Mouse (Mus musculus) cerebellum, adult 8-10 months (tissue): ENCODE results near the gene Clgn.
A peak's percentile ranks its signal among the peaks of the same experiment; 100 is the strongest.
"Not testable (repeated sequence)": the region's sequence is repeated elsewhere in the genome, so short reads cannot be mapped to it uniquely, and the experiment has no call there.

ENCODE experiments used
- DNase-seq: peaks from one replicate; pipeline ENCODE4 v3.0.0; 2022

Clgn gene

DNA sequence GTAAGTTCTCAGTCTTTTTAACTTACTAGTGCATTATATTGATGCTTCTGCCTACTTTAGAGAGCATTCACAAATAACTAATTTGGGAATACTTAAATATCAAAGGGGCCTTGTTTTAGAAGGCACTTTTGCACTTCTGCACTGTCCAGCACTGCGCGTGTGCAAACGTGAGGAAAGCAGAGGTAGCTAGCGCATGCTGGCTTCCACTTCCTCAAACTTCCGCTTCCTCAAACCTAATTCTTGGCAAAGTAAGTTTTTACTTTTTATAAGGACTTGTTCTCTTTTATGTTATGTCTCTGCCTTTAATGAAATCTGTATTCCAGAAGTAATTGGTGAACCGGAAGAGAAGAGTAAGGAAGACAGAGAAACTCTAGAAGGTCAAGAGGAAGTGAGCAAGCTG is 35.5 kb downstream of the Clgn start:
- no peak for DNase-seq

DNA sequence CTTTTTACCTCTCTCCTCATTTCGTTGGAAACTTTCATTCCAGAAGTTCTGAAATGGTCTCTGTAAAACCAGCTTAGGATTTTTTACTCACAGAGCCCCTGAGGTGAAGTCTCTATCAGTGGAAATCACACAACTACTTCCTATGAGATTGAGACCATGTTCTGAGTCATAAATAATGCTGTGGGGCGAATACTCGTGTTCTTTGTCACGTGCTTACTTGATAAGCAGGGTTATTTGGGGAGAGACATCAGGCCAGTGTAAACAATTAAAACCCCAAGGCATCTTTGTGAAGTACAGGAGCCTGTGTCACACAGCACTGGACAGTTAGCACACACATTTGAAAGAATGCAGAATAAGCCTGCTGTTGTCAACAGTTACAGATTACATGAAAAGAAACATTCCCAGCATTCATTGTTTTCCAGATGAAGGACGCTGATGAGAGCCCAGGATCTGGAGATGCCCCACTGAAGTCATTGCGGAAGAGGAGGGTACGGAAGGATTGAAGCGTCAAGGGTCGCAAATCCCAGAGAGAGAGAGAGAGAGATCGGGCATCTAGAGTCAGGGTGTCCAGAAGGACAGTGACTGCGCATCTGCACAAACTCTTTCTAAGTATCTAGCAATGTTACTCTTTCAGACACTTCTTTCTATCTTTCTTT is 36.6 kb downstream of the Clgn start:
- DNase-seq = no peak

DNA sequence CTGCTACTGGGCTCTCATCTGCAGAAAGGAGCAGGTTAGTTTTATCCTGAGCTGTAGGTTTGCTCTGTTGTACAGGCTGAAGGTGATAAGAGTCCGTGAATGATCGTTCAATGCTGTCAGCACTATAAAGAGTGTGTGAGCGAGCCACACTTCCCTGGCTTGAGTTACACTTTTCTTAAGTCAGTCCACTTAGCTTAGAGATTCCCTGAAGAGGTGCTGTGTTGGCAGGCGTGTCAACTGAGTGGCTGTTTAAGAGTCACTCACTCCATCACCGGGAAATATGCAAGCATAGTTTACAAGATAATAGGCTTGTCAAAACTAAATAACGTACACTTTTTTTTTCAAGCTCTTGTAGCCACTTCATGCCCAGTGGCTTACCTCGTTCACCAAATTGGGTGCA is 37.3 kb downstream of the Clgn start:
- no peak for DNase-seq

DNA sequence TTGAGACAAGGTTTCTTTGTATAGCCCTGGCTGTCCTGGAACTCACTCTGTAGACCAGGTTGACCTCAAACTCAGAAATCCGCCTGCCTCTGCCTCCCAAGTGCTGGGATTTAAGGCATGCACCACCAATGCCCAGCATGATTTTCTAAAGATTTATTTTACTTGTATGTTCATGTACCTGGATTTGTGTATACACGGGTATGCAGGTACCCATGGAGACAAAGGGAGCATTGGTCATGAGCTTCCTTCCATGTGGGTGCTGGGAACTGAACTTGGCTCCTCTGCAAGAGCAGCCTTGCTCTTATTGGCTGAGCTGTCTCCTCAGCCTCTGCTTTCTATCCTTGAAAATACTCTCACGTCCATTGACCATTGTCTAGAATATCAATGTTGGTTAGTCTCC is 39.0 kb downstream of the Clgn start:
- DNase-seq = not testable (repeated sequence)

DNA sequence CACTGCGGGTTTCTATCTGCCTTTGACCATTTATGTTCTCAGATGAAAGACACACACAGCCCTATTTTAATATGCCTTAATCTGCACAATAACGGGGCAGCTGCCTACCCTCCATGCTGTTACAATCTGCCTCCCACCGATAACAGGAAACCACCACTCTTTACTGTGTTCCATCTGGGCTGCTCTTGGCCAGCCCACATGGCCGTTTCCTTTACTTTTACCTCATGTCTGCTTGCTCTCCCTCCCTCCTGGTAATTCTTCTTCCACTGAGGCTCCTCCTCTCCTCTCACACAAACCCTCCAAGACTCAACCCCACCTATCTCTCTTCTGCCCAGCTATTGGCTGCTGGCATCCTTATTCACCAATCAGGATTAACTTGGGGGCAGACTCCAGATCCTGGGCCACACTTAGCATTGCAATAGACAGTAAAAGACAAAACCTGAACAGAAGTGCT is 39.4 kb downstream of the Clgn start:
- no peak for DNase-seq

DNA sequence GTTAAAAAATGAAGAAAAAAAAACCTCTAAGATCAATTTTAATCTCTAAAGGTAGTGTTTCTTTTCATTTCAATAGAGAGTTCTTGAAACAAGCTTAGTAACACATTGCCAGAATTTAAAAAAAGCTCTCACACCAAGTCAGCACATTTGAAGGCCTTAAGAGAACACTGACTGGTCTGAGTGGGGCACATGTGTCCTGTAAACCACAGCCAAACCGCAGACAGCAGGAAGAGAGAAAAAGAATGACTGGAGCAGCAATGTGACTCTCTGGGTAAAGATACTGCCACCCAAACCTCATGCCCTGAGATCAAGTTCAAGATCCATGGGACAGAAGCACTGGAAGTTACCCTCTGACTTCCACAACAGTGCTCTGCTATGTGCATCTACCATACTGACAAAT is 47.4 kb downstream of the Clgn start:
- DNase-seq = no peak

DNA sequence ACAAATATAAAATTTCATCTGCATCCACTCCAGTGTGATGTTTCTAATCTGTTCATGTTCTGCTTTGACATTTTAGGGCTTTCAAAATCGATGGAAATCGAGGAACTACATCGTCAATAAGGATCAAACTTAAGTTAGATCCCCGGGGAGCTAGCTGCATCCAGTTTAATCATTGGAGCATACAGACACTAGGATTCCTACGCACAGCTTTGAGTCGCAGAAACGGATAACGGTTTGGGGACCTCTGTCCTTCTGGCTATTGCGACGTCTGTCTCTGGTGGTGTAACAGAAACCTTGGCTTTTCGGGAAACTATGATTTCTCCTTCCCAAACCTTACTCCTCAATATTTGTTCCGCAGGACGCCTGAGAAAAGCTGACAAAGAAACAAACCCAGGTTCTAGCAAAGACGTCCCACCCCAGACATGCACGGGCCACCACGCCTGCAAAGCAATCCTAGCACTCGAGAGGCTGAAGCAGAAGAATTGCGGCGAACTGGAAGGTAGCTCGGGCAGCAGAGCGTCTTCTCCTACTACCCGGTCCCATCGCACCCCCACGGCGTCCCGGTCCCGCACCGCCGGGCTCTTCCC is 52.1 kb downstream of the Clgn start:
- no peak for DNase-seq

DNA sequence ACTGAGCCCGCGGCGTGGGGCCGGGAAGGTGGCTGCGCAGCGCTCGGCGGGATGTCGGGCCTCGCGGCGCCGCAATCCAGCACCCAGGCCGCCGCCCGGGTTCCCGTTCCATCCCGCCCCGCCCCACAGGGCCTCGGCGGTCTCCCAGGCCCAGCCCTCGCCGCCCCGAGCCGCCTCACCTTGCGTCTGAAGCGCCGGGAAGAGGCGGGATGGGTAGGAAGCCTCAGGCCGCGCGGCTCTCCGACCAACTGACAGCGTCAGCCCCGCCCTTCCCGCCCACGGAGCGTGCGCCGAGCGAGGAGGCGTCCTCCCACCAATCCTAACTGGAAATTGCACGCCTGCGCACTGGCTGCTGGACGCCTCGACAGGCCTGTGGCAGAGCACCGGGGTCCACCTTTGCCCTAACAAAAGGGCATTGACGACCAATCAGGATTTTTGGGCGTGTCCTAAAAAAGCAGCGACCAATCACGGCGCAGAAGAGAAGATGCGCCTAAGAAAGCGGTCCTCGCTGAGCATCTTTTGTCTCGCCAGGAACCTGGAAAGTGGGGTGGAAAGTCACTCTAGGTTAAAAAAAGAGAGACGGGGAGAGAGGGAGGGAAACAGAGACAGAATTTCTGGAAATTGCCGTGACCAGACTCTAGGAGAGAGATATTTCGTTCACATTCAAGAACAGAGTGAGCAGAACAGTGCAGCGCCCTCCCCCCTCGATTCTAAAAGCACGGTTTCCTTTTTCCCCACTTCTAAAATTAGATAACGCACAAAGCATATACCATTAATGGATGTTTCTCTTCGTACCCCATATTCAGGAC is 52.8 kb downstream of the Clgn start:
- DNase-seq = peak; percentile 95

DNA sequence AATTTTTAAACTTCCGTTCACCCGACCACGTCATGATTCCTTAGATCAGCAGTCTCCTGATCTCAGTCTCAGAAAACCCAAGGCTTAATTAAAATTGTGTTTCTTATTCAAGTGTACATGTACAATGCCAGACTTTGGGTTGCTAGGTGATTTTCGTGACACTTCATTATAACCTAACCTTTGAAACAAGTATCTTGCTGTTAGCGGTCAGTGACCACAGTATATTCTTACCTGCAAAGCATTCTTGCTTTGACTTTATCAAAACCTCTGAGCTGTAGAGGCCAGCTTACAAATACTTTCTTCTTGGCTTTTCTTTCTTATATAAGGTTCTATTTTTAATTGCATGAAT is 53.4 kb downstream of the Clgn start:
- no peak for DNase-seq

DNA sequence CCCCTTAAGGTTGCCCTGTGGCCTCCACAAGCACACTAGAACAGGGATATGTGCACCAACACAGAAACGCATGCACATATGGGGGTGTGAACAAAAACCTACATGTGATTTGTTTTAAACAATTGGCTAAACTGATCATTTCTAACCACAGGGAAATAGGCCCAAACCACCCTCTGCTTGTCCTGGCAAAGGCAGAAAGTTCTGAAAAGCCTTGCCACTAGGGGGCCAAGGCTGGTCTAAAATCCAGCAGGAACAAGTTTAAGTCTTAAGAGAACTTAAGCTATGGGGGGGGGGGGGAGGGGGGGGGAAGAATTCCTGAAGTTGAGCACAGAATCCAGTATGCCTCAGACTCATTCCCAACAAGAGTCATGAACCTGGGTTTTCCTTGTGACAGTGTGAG is 60.3 kb downstream of the Clgn start:
- no peak for DNase-seq

DNA sequence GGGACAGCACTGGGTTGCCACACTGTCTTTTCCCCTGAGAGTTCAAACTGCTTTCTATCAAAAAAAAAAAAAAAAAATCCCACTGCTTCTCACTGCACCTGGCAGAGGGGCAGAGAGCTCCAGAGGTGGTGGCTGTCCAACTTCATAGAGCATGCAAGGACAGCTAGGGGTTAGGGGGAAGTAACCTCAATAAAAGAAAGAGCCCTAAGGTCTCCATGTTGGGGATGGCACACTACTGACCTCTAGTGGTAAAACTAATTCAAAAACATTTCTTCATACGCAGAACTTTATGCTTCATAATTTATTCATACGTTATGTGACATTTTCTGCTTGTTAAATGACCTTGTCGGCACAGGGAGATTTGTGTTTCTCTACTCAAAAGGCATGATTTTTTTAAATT is 61.4 kb downstream of the Clgn start:
- DNase-seq = no peak

DNA sequence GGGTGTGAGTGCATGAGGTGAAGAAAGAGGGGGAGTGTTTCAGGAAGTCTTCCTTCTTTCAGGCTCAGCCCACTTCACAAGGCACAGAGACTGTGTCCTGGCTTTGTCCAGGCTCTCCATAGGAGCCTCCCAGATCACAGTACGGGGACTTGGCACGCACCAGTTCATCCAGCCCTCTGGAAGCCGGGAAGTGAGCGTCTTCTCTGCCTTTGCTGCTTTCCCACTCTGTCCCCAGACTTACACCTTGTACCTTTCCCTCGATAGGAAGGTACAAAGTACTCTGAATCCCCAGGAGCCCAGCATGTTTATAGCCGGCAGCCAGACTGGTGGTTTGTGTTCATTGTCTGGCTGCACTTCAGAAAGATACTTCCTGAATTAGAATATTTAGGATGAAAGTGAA is 67.5 kb downstream of the Clgn start:
- DNase-seq = no peak

DNA sequence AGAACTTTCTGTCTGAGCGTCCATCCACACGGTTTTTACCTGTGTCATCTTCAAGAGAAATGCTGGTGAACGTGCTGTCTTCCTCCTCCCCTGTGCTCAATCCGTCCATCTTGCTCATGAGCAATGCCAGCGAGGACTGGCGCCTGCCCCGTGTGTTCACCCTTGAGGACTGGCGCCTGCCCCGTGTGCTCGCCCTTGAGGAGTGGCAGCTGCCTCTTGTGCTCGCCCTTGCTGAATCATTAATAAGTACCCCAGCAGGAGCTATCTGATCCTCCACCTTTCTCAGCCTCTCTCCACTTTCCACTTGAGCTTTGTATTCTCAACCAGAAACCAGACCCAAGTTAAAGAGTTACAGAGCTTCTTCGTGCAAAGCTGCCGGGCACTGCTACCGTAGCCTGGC is 68.6 kb downstream of the Clgn start, which contains the start of gene Scoc:
TSS of gene Scoc (minus strand) at position 170 of the 400 bp plus-strand sequence.
- DNase-seq = no peak

DNA sequence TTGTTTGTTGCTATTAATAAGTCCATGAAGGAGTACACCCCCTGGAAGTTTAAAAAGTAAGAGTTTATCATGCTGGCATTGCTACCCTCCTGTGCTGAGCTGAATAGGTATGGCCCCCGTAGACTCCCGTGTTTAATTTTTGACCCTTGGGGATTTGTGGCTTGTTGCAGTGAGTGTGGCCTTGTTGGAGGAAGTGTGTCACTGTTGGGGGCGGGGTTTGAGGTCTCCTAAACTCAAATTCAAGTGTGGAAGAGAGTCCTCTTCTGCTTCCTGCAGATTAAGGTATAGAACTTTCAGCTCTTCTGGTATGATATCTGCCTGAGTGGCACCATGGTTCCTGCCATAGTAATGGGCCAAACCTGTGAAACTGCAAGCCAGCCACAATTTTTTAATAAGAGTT is 69.9 kb downstream of the Clgn start:
- no peak for DNase-seq
